Mouse (Mus musculus) forebrain, embryonic 11.5 days (tissue): ENCODE results near the gene Cyp3a41a. TPM values are rescaled to one million over a fixed set of nuclear protein-coding genes. Genes with fewer than 3 reads are reported as not detected.
"Not testable (repeated sequence)": the region's sequence is repeated elsewhere in the genome, so short reads cannot be mapped to it uniquely, and the experiment has no call there.

Experiments
- ATAC-seq: fragments of 200-750 bp; cut with Nextera tagmentation; replicated peaks from 2 replicates; pipeline ENCODE4 v1.8.0; 2017; ENCODE audit warnings: moderate TSS enrichment; ENCODE audit not compliant: low FRiP score
- DNase-seq: peaks from one replicate; pipeline ENCODE4 v3.0.0-alpha.2; 2017; ENCODE audit warnings: low spot score
- H3K27ac ChIP-seq: fragments of 300-500 bp; sonication (generic); 2 replicates; pipeline ENCODE4 v1.5.1; 2014; ENCODE audit warnings: low read depth, low read length
- H3K27me3 ChIP-seq: fragments of 300-500 bp; sonication (generic); 2 replicates; pipeline ENCODE4 v1.6.1; 2014; ENCODE audit warnings: mild to moderate bottlenecking, low read length, mixed read lengths; ENCODE audit not compliant: control insufficient read depth, insufficient read depth
- H3K36me3 ChIP-seq: fragments of 300-500 bp; sonication (generic); 2 replicates; pipeline ENCODE4 v1.6.1; 2014; ENCODE audit warnings: mild to moderate bottlenecking, low read length, moderate library complexity, mixed read lengths; ENCODE audit not compliant: control insufficient read depth, insufficient read depth
- H3K4me1 ChIP-seq: fragments of 300-500 bp; sonication (generic); replicated peaks from 2 replicates; pipeline ENCODE4 v1.6.1; 2014; ENCODE audit warnings: low read length, mixed read lengths; ENCODE audit not compliant: control insufficient read depth, insufficient read depth
- H3K4me2 ChIP-seq: fragments of 300-500 bp; sonication (generic); 2 replicates; pipeline ENCODE4 v1.6.1; 2014; ENCODE audit warnings: low read depth, mild to moderate bottlenecking, low read length, moderate library complexity, mixed read lengths; ENCODE audit not compliant: severe bottlenecking
- H3K4me3 ChIP-seq: fragments of 300-500 bp; sonication (generic); 2 replicates; pipeline ENCODE4 v1.5.1; 2014; ENCODE audit warnings: low read depth, low read length
- H3K9ac ChIP-seq: fragments of 300-500 bp; sonication (generic); 2 replicates; pipeline ENCODE4 v1.6.1; 2014; ENCODE audit warnings: low read length
- H3K9me3 ChIP-seq: fragments of 300-500 bp; sonication (generic); 2 replicates; pipeline ENCODE4 v1.6.1; 2016; ENCODE audit warnings: low read length, mixed read lengths; ENCODE audit not compliant: control insufficient read depth
- WGBS: fragments of 180-500 bp; shearing (Covaris S2); extraction: QIAGEN DNeasy Blood & Tissue Kit; methylation state at CpG from one replicate; pipeline ENCODE4 v1.1.7; 2014; 5-methylcytosine and 5-hydroxymethylcytosine counted together
- polyA plus RNA-seq: library from polyadenylated mRNA; unstranded; fragments of >200 nt; fragmentation: Nextera tagmentation; extraction: Ambion mirVana; gene quantifications from 2 replicates; pipeline ENCODE4 v1.2.1, GENCODE M21; 2014

Cyp3a41a gene
- not detected in 2 replicates for polyA plus RNA-seq

DNA sequence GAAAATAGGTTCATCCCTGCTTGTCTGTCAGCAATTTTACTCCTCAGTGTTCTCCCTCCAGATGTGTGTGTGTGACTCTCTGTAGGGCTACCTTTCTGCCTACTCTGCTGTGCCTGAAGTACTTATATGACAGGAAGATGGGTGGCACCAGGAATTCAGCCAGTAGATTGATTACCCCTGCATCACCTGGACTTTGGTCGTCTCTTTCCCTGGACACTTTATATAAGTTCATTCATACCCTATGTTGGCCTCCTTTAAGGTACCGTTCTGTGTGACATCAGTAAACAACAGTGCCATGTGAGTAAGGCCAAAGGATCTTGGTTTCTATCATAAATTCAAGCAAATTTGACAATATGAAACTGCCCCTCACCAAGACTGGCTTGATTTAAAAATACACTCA is at the start of gene Cyp3a41a:
Gene Cyp3a41a, minus strand, starts transcription at position 101 of the 400 bp plus-strand sequence.
- H3K4me3 ChIP-seq, H3K4me2 ChIP-seq, H3K36me3 ChIP-seq, H3K9ac ChIP-seq, H3K4me1 ChIP-seq, H3K9me3 ChIP-seq, ATAC-seq, H3K27me3 ChIP-seq, H3K27ac ChIP-seq, DNase-seq: not testable (repeated sequence)
- WGBS = 50% methylated on average over 1 of the region's 2 CpGs

DNA sequence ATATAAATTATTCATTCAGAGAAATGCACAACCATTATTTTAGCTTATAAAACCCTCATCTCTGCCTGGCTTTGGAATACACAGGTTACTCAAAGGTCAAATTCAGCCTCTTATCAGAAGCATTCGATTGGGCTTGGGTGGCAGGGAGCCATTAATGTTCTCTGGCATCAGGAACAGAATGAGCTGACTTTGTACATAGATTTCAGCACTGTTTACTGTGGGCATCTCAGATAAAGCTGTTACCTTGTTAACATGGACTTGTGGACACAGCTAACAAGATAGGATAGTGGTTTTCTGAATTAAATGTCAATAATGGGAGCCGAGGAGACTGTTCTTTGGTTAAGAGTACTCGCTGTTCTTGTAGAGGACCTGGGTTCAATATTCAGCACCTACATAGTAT is 17.6 kb upstream of the Cyp3a41a start:
- not testable (repeated sequence) for H3K9me3 ChIP-seq, H3K4me1 ChIP-seq, H3K36me3 ChIP-seq, H3K27ac ChIP-seq, H3K9ac ChIP-seq, DNase-seq, H3K4me3 ChIP-seq, H3K4me2 ChIP-seq, H3K27me3 ChIP-seq, ATAC-seq
- WGBS = 82% methylated on average over 3 of the region's 3 CpGs

DNA sequence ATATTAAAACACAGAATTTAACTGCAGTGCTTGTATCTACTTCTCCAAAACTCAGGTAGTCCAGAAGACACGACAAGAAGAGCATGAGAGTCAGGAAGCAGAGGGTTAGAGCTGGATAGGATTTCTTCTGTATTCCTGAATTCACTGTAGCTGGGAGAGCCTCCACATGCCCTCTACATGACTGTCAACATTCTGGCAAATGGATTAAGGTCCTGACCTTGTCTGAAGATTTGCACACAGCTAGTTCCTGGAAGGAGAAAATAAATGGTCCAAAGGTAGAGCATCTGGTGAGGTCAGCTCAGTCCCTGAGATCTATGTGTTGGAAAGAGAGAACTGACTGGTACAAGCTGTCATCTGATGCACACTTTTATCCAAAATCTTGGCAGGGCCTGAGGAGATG is 5.6 kb downstream of the Cyp3a41a start:
- not testable (repeated sequence) for H3K36me3 ChIP-seq, H3K4me3 ChIP-seq, H3K9me3 ChIP-seq, ATAC-seq, H3K4me2 ChIP-seq, H3K9ac ChIP-seq, H3K27ac ChIP-seq, H3K27me3 ChIP-seq, DNase-seq, H3K4me1 ChIP-seq
- 42% methylated on average over 1 of the region's 1 CpGs for WGBS

DNA sequence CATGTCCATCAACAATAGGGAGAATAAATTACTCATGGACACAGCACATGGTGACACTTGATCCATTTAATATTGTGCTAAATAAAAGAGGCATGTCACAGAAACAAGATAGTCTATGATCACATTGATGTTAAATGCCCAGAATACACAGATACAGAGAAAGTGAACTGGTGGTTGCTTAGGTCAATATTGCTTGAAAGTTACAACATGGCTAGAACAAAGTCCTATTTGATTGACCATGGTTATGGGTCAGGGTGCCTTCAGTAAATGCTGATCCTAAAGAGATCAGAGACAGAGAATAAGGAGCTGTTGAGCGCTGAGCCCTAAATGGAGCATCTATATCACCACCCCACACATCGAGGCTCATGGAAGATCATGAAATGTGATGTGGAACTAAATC is 12.6 kb downstream of the Cyp3a41a start:
- ATAC-seq, H3K4me2 ChIP-seq, H3K4me1 ChIP-seq, H3K36me3 ChIP-seq, H3K27ac ChIP-seq, H3K9me3 ChIP-seq, DNase-seq, H3K27me3 ChIP-seq, H3K9ac ChIP-seq, H3K4me3 ChIP-seq: not testable (repeated sequence)
- 80% methylated on average over 2 of the region's 2 CpGs for WGBS

DNA sequence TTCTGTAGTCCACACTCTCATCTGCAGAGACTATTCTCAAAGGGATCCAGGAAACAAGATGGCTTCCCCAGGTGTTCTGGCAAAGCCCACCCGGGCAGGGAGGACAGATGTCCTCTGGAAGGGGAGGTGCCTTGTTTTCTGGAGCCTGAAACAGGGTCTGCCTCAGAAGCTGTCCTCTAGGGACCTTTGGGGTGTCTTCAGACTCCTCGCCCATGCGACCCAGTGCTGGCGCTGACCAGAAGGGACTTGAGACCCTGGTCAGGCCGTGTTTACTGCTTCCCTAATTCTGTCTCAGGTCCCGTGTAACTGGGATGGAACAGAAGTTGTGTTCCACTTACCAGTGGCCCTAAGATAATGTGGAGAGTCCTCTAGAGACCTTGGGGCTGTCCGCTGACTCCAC is 57.9 kb downstream of the Cyp3a41a start:
- no peaks in the 10 kb centered on the region for H3K36me3 ChIP-seq
- H3K9ac ChIP-seq = no peak overlapping the region
- H3K4me1 ChIP-seq = no peaks in the 10 kb centered on the region
- H3K9me3 ChIP-seq = peaks cover 27% of the 10 kb centered on the region
- whole genome bisulfite sequencing = 83% methylated on average over 7 of the region's 7 CpGs
- H3K4me3 ChIP-seq = no peak overlapping the region
- H3K27ac ChIP-seq = no peak overlapping the region
- no peak for ATAC-seq
- no peak overlapping the region for H3K4me2 ChIP-seq
- H3K27me3 ChIP-seq = no peaks in the 10 kb centered on the region
- DNase-seq = no peak

DNA sequence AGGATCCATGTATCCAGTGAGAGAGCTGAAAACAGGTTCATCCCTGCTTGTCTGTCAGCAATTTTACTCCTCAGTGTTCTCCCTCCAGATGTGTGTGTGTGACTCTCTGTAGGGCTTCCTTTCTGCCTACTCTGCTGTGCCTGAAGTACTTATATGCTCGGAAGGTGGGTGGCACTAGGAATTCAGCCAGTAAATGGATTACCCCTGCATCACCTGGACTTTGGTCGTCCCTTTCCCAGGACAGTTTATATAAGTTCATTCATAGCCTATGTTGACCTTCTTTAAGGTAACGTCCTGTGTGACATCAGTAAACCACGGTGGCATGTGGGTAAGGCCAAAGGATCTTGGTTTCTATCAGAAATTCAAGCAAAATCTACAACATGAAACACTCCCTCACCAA is 72.2 kb downstream of the Cyp3a41a start:
- Histone ChIP-seq H3K9me3 (peaks cover 31% of the 10 kb centered on the region), H3K9ac (no peak overlapping the region), H3K27me3 (no peaks in the 10 kb centered on the region), H3K4me2 (no peak overlapping the region), H3K27ac (no peak overlapping the region), H3K4me3 (no peak overlapping the region), H3K4me1 (no peaks in the 10 kb centered on the region), H3K36me3 (no peaks in the 10 kb centered on the region)
- DNase-seq = no peak
- WGBS = 78% methylated on average over 4 of the region's 4 CpGs
- no peak for ATAC-seq

Other genes starting within 250 kb of the Cyp3a41a start
- gene Cyp3a41b, start 135.4 kb downstream of the Cyp3a41a start, polyA plus RNA-seq = not detected in 2 replicates
- not detected in 2 replicates for gene Cyp3a44, start 85.7 kb upstream of the Cyp3a41a start, polyA plus RNA-seq
- gene Cyp3a11, start 159.8 kb upstream of the Cyp3a41a start, polyA plus RNA-seq = not detected in 2 replicates